Mouse (Mus musculus) Muller cell, postnatal 12 days (primary cell): ENCODE measurements around the gene Tmem98.

ENCODE experiments used
- DNase-seq: peaks from one replicate; pipeline ENCODE4 v3.0.0-alpha.2; 2015; ENCODE audit errors: inconsistent ontology term

Tmem98 gene

DNA sequence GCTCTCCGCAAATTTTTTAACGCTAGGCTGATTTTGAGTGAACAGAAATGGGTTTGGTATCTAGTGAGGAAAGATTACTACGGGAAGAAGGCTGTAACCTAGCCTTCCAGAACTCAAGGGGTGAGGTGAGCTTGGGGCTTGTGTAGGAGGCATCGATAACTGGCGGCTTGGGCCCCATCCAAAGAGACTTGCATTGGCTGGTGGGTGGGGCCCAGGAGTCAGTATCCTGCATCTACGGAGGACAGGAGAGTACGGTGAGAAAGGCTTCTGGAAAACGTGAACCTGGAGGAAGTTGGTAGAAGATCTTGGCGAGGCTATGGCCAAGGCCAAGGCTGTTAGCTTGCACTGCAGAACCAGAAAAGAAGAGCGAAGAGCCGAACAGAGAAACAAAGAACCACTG, 44.5 kb downstream of the Tmem98 start:
- no peak for DNase-seq

DNA sequence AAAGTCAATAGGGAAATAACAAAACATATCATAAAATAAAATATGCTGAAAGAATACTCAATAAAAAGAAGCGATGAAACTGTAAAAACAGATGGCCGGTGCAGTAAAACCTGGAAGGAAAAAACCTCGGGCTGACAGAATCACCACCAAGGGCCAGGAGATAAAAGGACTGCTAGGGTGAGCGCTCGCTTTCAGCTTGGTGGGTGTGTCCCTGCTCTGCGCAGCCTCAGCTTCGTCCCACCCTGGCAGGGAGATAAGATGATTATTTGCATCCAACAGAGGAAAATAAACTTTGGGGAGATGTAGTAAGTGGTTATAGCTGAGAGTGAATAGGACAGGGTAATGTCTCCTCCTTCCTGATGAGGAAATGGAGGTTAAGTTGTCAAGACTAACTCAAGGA, 44.9 kb downstream of the Tmem98 start:
- no peak for DNase-seq

DNA sequence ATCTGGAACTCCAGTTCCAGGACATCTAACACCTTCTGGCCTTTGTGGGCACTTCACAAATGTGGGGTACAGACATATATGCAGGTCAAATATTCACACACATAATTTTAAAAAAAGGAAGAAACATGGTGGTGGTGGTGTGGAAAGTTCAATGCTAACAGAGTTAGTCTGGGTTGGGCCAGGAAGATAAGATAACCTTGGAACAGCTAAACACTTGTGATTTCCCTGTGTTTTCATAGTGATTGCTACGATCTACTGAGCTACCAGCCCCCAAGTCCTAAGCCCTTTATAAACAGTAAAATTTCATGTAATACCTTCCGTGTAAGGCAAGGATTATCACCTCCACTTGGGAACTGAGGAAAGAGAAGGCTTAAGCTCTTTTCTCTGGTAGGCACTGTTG, 46.9 kb downstream of the Tmem98 start:
- no peak for DNase-seq

GRCm38 (mm10) chr11:80858065-80858464, 48.1 kb downstream of the Tmem98 start, which contains the start of gene Spaca3:
Gene Spaca3 (plus strand): TSS chr11:80858365.
- DNase-seq: no peak

DNA sequence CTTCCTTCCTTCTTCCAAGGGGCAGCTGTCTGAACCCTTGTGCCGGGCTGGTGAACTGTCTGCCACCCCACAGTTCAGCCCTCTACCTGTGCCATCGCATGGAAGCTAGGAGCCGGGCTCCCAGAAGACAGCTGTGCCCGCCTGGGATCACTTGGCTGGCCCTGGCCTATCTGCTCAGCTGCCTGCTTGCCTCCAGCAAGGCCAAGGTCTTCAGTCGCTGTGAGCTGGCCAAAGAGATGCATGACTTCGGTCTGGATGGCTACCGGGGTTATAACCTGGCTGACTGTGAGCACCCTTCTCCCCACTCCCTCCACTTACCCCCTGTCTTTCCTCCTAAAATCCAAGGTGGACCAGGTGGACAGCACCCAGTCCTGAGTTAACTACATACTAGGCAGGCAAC, 53.0 kb downstream of the Tmem98 start:
- DNase-seq: no peak

- no peak for DNase-seq
Measured at GRCm38 (mm10) chr11:80868039-80868438, 58.1 kb downstream of the Tmem98 start.
